Mouse (Mus musculus): ENCODE data around the gene Gm4969. TPM values are rescaled to one million over a fixed set of nuclear protein-coding genes. Genes with fewer than 3 reads are reported as not detected.

Gm4969 gene
- polyA plus RNA-seq, 1 experiment from 2014 or later = 0.70 TPM

DNA sequence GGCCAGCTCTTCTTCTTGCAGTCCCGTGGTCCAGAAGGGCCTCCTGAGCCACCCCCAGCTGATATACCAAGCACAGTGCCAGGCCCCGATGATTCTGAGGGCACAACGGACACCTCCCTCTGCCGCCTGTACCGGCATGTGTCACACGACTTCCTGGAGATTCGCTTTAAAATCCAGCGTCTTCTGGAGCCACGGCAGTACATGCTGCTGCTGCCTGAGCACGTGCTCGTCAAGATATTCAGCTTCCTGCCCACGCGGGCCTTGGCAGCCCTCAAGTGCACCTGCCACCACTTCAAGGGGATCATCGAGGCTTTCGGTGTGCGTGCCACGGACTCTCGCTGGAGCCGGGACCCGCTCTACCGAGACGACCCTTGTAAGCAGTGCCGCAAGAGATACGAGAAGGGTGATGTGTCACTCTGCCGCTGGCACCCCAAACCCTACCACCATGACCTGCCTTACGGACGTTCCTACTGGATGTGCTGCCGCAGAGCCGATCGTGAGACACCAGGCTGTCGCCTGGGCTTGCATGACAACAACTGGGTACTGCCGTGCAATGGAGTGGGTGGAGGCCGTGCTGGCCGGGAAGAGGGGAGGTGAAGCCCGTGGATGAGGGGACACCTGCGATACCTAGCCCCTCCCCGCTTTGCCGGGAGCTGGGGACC lies 18.6 kb upstream of the Gm4969 start:
- peak; percentile 55 for DNase-seq (ENCODE audit: low spot score)

DNA sequence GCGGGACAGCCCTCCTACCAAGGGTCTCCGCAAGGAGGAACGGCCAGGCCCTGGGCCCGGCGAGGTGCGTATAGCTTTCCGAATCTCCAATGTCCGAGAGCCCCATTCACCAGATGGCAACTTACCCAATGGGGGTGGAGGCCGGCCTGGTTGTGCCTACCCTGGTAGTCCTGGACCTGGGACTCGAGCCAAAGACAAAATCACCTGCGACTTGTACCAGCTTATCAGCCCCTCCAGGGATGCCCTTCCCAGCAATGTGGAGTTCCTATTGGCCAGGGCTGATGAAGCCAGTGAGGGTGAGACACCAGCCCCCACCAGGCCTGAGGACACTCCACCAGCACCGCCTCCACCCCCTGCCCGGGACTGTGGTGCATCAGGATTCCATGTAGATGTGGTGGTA lies 18.0 kb upstream of the Gm4969 start:
- no peak for DNase-seq (ENCODE audit: low spot score)

DNA sequence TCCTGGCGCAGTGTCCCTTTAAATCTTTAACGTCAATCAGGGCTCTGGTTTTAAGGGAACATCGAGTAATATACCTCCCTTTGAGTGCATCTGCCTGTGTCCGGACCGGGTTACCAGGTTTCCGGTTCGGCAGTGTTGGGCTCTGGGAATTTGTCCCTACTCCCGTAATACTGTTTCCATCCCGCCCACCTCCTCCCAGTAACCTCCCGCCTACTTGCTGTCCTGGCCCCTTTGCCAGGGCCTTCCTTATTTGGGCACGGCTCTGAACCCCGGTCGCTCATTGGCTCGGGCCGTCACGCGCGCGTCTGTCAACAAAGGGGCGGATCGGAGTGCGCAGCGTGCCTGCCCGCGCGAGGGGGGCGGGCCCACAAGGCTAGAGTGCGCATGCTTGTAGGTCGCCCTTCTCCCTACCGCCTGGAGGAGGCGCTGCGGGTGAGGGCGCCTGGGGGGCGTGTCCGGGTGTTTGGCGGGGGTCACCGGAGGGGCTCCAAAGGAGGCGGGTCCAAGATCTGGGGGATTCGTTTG lies 13.2 kb upstream of the Gm4969 start:
- peak; percentile 94 for DNase-seq (ENCODE audit: low spot score)

DNA sequence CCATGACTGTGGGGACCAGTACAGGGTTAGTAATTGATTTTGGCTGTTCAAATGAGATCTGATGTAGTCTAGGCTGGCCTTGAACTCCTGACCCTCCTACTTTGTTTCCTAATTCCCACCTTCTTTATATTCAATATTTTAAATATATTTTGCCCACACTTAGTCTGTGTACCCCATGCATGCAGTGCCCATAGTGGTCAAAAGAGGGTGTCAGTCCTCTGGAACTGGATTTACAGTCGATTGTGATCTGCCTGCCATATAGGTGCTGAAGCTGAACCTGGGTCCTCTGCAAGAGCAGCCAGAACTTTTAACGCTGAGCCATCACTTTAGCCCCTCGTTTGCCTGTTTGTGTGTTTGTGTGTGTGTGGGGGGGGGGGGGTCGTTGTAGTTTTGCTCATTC lies 12.5 kb upstream of the Gm4969 start:
- no peak for DNase-seq (ENCODE audit: low spot score)

DNA sequence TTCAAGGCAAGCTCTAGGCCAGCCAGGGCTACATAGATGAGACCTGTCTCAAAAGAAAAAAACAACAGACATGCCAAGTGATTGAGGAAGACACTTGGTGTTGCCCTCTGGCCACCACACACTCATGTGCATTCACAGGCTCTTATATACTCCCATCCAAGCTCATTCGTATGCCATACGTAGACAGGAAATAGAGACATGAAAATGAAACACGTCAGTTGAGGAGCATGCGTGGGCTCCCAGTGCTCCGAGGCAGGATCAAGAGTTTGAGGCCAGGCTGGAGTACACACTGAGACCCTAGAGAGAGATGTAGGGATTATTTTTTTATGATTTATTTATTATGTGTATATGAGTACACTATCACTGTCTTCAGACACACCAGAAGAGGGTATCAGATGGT lies 11.2 kb upstream of the Gm4969 start:
- no peak for DNase-seq (ENCODE audit: low spot score)

DNA sequence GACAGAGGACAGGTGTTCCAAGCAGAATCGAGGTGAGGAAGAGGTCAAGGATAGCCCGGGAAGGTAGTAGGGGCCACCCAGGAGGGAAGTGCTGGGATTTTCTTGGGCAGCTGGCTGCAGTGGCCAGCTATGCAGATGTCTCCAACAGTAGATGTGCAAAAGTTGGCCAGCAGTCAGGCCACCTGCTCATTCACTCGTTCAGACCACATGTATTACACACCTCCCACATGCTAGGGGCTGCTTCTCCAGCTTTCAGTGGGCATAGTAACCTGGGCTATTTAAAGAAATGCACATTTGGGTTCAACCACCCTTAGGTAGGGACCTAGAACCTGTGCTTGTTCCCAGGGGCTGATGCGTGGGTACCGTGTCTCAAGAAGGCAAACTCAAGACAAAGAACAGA lies 9.6 kb upstream of the Gm4969 start:
- DNase-seq (ENCODE audit: low spot score) = no peak

DNA sequence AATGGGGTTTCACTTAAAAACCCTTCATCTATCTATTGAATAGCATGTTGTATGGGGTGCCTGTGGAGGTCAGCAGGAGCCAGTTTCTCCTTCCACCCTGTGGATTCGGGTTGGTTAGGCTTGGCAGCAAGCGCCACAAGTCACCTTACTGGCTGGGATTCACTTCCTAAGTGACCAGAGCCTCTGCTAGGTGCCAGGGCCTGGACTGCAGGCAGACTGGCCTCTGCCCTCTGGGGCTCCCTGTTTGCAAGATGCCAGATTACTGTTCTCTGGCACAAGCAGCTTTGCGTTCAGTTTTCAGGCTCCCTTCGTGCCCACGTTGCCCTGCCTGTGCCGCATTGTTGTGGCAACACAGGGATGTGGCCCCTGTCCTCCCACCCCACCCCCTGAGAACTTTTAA lies 6.5 kb upstream of the Gm4969 start:
- no peak for DNase-seq (ENCODE audit: low spot score)

DNA sequence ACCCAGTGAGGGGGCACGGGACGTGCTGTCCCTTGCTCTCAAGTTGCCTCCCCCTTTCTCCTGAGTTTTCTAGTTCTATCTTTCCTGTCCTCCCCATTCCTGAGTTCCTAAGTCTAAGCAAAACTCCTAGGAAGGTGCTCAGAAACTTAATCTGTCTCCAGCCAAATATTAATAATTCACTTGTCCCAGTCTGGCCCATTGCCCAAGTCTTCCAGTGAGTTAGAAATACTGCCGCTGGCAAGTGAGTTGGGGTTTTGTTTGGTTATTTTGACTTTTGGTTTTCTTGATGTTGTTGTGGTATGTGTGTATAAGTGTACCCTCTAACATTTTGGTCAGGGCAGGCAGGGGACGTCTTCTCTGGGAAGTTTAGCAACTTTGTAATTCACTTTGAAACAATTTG lies 3.5 kb upstream of the Gm4969 start:
- DNase-seq (ENCODE audit: low spot score) = no peak

DNA sequence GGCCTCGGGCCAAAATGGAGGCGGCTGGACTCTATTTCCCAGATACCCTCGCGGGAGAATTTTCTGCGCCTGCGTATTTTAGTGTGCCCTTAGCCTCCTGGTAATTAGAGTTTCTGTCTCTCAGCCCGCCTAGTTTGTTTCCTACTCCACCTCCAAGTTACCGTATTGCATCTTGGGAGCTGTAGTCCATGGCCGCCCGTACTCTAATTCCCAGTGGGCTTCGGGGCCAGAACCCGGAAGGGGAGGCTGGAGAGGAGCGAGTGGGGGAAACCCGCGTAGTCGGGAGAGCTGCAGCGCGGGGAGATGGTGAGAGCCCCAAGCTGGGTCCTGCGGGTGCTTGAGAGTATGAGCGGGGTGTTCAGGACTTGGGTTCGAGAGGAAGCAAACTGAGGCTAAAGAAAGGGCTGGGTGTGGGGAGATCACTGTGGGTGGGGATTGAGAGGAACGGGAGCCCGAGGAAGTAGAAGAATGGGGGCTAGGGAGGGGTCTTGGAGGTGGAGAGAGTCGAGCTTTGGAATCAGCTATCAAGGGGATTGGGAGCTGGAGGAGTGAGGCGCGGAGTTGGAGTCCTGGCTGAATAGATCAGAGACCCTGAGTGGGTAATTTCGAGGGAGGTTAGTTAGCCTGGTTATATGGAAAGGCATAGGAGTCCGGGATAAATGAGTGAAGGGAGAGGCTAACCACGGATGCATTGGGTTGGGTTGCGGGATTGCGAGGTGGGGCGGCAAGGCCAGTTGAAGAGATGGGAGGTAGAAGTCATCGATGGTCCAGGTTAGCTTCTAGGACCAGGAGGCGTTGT lies 1.7 kb upstream of the Gm4969 start, which contains the start of gene Fbxo46:
TSS of gene Fbxo46 (plus strand) at position 229 of the 799 bp plus-strand sequence.
- DNase-seq (ENCODE audit: low spot score) = peak; percentile 97

DNA sequence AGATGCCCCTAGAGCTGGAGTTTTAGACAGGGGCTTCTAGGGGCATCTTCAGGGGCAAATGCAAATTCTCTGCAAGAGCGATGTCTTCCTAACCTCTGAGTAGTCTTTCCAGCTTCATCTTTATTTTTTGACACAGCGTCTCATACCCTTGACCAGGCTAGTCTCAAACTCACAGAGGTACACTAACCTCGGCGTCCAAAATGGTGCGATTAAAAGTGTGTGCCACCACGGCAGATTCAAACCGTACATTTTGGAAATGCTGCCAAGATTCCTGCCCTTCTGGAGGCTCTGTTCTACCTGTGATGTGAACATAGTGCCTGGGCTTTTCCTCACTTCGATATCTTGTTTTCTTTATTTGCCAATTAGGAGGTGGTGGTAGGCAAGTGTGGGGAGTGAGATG lies 915 bp upstream of the Gm4969 start:
- DNase-seq (ENCODE audit: low spot score) = no peak

DNA sequence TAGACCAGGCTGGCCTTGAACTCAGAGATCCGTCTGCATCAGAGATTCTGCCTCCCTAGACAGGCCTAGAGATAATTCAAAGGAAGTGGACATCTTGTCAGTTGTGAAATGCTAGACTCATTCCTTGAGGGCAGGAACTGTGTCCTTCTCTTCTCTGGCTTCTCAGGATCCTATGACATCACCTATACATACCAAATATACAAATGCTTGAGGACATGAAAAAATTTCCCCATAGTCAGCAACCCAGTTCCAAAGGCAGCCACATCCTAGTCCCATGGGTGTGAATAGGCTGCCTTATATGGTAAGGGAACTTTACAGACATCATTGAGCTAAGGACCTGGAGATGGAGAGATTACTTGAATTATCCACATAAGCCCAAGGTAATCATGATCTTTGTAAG lies 8.6 kb downstream of the Gm4969 start:
- no peak for DNase-seq (ENCODE audit: low spot score)

DNA sequence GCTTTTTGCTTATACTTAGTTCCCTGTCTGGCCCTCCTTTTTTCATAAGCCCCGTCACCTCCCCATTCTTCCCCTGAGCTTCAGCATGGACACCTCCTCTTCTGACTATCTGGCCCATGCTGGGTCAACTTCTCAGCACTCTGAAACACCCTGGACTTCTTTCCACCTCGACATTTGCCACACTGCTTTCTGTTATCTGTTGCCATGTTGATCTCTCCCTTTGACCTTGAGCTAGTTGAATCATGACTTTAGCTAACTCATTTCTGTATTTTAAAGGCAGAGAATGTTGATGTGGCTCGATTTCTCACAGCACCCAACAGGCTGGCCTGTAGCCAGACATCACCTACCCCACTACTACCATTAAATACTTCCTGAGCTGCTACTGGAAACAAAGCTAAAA lies 10.7 kb downstream of the Gm4969 start:
- no peak for DNase-seq (ENCODE audit: low spot score)

DNA sequence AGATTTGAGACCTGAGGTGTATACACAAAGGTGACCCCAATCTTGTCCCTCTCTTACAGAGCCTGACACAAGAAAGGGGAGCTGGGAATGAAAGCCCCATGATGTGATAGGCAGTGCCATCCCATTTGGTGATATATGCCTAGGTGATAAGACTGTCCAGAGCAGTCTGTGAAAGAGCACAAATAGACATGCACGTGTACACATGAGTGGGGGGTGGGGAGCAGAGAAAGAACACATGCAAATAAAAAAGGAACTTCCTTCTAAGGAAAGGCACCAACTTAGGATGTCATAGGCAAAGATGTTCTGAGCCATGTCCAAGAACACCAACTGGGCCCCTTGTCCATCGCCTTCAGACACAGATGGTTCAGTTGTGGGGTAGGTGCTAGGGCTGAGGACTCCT lies 13.7 kb downstream of the Gm4969 start:
- no peak for DNase-seq (ENCODE audit: low spot score)

DNA sequence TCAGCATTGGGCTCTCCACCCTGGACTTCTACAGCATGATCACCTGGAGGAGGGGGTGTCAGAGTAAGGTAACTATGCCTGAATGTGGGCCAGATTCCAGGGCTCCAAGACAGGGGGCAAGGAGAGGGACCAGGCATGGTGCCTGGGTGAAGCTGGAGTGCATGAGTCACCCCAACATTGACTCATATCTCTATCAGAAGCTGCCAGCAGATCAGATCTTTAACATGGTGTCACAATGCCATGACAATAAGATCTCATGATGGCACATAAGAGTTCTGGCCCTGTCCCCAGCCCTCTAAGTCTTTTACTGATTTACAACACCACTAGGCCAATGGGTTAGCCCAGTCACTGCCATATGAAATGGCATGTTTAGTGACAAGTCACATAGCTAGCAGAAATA lies 14.4 kb downstream of the Gm4969 start:
- no peak for DNase-seq (ENCODE audit: low spot score)

DNA sequence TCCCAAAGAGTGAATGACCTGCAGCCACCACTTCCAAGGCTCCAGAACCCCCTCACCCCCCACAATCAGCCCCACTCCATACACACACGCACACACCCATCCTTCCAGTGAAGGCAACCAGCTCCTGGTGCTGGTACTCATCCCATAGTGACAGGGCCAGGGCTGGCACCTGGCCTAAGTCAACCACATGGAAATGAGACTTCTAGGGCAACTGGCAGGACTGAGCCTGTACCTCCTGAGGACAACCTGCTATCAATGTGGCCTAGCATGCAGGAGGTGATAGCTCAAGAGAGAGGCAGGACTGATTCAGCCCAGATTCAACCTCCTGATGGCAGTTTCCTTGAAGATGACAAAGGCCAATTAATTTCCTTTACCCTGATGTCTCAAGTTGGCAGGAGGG lies 17.9 kb downstream of the Gm4969 start:
- DNase-seq (ENCODE audit: low spot score) = no peak

DNA sequence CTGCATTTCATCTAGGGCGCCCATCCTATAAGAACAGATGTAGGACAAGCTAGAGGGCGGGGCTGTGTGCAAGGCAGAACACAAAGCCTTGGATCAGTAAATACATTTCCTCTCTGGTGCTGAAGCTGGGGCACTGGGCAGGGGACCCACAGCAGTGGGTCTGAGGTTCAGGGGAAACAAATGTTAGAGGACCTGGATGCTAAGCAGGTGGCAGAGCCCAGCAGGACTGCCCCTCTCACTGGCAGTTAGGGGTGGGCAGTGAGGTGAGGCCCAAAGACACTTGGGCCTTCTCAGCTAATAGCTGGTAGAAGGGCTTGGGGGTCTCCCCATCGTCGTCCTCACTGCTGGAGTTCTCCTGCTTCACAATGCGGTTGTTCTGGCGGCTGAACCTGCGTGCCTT lies 19.4 kb downstream of the Gm4969 start:
- no peak for DNase-seq (ENCODE audit: low spot score)

DNA sequence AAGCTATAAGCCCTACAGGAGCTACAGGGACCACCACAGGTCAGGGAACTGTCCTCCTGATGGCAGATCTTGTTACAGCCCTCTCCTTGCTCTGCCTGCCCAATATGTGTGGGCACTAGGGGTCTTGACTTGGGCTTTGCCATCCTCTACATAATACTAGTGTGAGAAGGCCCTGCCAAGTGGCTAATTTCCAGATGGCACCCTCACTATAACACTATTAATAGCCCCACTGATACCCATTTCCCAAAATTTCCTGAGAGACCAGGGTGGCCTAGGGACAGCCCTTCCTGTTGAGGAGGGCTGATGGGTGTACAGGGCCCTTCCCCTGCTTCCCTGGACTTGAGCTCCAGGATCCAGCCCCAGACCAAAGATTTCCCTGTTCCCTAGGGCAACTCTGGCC lies 20.3 kb downstream of the Gm4969 start:
- DNase-seq (ENCODE audit: low spot score) = no peak

DNA sequence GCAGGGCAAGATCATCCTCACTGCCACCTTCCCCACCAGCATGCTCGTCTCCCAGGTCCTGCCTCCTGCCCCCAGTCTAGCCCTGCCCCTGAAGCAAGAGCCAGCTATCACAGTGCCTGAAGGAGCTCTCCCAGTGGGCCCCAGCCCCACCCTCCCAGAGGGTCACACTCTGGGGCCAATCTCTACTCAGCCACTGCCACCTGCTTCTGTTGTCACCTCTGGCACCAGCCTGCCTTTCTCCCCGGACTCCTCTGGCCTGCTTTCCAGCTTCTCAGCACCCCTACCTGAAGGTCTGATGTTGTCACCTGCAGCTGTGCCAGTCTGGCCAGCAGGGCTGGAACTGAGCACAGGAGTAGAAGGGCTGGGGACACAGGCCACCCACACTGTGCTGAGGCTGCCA lies 21.0 kb downstream of the Gm4969 start:
- DNase-seq (ENCODE audit: low spot score) = no peak

DNA sequence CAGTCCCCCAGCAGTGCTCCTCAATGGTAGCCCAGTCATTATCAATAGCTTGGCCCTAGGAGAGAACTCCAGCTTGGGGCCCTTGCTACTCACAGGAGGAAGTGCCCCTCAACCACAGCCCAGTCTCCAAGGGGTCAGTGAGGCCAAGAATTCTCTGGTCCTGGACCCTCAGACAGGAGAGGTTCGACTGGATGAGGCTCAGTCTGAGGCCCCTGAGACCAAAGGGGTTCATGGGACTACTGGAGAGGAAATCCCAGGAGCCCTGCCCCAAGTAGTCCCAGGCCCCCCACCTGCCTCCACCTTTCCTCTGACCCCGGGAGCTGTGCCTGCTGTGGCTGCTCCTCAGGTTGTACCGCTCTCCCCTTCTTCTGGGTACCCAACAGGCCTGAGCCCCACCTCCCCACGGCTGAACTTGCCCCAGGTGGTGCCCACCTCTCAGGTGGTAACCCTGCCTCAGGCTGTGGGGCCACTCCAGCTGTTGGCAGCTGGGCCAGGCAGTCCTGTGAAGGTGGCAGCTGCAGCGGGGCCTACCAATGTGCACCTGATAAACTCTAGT lies 21.7 kb downstream of the Gm4969 start:
- DNase-seq (ENCODE audit: low spot score) = no peak

DNA sequence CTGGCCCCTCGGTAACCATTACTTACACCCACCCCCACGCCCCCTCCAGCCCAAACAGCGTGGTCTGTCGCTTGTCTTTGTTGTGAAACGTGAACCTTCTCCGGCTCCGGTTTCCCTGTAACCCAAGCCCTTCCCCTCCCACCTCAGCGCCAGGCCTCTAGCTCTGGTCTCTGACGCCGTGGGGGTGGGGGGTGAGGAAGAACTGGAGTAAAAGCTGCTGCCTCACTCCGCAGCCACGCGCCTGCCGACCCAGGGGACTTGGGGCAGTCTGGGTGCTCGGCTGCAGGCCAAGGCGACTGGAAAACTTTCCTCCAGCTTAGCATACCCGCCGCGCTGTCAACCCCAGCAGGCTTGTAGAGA lies 22.4 kb downstream of the Gm4969 start:
- no peak for DNase-seq (ENCODE audit: low spot score)

DNA sequence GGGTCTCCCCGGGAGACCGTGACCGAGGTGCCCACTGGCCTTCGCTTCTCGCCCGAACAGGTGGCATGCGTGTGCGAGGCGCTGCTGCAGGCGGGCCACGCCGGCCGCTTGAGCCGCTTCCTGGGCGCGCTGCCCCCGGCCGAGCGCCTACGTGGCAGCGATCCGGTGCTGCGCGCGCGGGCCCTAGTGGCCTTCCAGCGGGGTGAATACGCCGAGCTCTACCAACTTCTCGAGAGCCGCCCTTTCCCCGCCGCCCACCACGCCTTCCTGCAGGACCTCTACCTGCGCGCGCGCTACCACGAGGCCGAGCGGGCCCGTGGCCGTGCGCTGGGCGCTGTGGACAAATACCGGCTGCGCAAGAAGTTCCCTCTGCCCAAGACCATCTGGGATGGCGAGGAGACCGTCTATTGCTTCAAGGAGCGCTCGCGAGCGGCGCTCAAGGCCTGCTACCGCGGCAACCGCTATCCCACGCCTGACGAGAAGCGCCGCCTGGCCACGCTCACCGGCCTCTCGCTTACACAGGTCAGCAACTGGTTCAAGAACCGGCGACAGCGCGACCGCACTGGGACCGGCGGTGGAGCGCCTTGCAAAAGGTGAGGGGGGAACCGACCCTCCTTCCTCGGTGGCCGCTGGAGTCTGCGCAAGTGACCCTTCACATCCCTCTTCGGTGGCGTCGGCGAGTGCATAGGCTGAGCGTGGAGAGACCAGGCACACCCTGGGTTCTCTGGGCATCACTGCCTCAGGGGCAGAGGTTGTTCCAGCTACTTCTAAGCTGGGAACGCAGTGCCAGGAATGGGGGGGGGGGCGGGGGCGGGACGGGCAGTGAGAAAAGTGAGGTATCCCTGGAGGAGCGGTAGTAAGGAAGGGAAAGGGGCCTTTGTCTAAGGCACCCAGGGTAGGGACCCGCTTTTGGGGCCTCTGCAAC lies 23.1 kb downstream of the Gm4969 start:
- peak; percentile 48 for DNase-seq (ENCODE audit: low spot score)

DNA sequence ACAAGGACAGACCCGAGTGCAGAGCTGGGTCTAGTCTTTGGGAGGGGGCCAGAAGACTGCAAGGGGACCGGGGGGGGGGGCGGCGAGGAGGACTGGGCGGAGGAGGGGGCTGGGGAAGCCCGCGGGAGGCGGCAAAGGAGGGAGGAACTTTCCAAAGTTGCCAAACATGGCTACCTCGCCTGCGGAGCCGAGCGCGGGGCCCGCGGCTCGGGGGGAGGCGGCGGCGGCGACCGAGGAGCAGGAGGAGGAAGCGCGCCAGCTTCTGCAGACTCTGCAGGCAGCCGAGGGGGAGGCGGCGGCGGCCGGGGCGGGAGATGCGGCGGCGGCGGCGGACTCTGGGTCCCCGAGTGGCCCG lies 23.7 kb downstream of the Gm4969 start, which contains the start of gene Six5:
TSS of gene Six5 (plus strand) at position 124 of the 355 bp plus-strand sequence.
- peak; percentile 66 for DNase-seq (ENCODE audit: low spot score)
